Mouse (Mus musculus) neural tube, embryonic 14.5 days (tissue): ENCODE measurements around the gene Spty2d1. TPM values are rescaled to one million over a fixed set of nuclear protein-coding genes. Genes with fewer than 3 reads are reported as not detected.
"Not testable (repeated sequence)": the region's sequence is repeated elsewhere in the genome, so short reads cannot be mapped to it uniquely, and the experiment has no call there.

Experiments used
- ATAC-seq: fragments of 200-750 bp; cut with Nextera tagmentation; 2 replicates; pipeline ENCODE4 v1.8.0; 2017; ENCODE audit warnings: low read depth, mild to moderate bottlenecking, moderate TSS enrichment, moderate library complexity
- H3K27ac ChIP-seq: fragments of 300-500 bp; sonication (generic); 2 replicates; pipeline ENCODE4 v1.5.1; 2014; ENCODE audit warnings: low read depth, mild to moderate bottlenecking, control low read depth, low read length, moderate library complexity, mixed read lengths
- H3K27me3 ChIP-seq: fragments of 300-500 bp; sonication (generic); 2 replicates; pipeline ENCODE4 v1.6.1; 2014; ENCODE audit warnings: low read length; ENCODE audit not compliant: control insufficient read depth, insufficient read depth
- H3K36me3 ChIP-seq: fragments of 300-500 bp; sonication (generic); 2 replicates; pipeline ENCODE4 v1.6.1; 2014; ENCODE audit warnings: low read length, mixed read lengths; ENCODE audit not compliant: control insufficient read depth, insufficient read depth
- H3K4me1 ChIP-seq: fragments of 300-500 bp; sonication (generic); 2 replicates; pipeline ENCODE4 v1.6.1; 2014; ENCODE audit warnings: low read length; ENCODE audit not compliant: control insufficient read depth, insufficient read depth
- H3K4me2 ChIP-seq: fragments of 300-500 bp; sonication (generic); 2 replicates; pipeline ENCODE4 v1.6.1; 2014; ENCODE audit warnings: mild to moderate bottlenecking, low read depth, low read length, control low read depth
- H3K4me3 ChIP-seq: fragments of 300-500 bp; sonication (generic); 2 replicates; pipeline ENCODE4 v1.5.1; 2014; ENCODE audit warnings: low read depth, low read length, control low read depth, mixed read lengths
- H3K9ac ChIP-seq: fragments of 300-500 bp; sonication (generic); replicated peaks from 2 replicates; pipeline ENCODE4 v1.6.1; 2014; ENCODE audit warnings: low read depth, mild to moderate bottlenecking, control low read depth, low read length, mixed read lengths
- H3K9me3 ChIP-seq: fragments of 300-500 bp; sonication (generic); 2 replicates; pipeline ENCODE4 v1.6.1; 2016; ENCODE audit warnings: low read length; ENCODE audit not compliant: control insufficient read depth
- WGBS: fragments of 180-500 bp; shearing (Covaris S2); extraction: QIAGEN DNeasy Blood & Tissue Kit; methylation state at CpG from one replicate; pipeline ENCODE4 v1.1.7; 2014; 5-methylcytosine and 5-hydroxymethylcytosine counted together
- polyA plus RNA-seq: library from polyadenylated mRNA; unstranded; fragments of >200 nt; fragmentation: Nextera tagmentation; extraction: Ambion mirVana; gene quantifications from 2 replicates; pipeline ENCODE4 v1.2.1, GENCODE M21; 2014

Gene Spty2d1
- polyA plus RNA-seq, 1 experiment from 2014 or later: 7.1 TPM

DNA sequence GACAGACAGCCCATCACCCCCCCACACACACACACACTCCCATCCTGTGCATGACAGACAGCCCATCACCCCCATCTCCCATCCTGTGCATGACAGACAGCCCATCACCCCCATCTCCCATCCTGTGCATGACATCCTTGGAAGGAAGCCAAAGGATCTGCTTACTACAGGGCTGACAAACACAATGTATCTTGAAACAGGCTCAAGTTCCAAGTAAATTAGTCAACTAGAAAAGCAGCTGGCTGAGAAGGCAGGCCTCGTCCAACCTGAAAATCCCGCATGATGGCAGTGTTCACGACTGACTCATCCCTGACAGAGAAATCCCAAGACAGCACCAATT is 7.6 kb downstream of the Spty2d1 start:
- H3K4me3 ChIP-seq: no peak overlapping the region
- peaks cover 17% of the 10 kb centered on the region for H3K36me3 ChIP-seq
- peak; percentile 83; the same call in 1 of the 2 replicates for ATAC-seq
- 45% methylated on average over 3 of the region's 3 CpGs for WGBS
- H3K4me1 ChIP-seq: peaks cover 14% of the 10 kb centered on the region
- no peak overlapping the region for H3K4me2 ChIP-seq
- H3K9me3 ChIP-seq: no peaks in the 10 kb centered on the region
- H3K9ac ChIP-seq: no peak overlapping the region
- H3K27me3 ChIP-seq: no peaks in the 10 kb centered on the region
- no peak overlapping the region for H3K27ac ChIP-seq

DNA sequence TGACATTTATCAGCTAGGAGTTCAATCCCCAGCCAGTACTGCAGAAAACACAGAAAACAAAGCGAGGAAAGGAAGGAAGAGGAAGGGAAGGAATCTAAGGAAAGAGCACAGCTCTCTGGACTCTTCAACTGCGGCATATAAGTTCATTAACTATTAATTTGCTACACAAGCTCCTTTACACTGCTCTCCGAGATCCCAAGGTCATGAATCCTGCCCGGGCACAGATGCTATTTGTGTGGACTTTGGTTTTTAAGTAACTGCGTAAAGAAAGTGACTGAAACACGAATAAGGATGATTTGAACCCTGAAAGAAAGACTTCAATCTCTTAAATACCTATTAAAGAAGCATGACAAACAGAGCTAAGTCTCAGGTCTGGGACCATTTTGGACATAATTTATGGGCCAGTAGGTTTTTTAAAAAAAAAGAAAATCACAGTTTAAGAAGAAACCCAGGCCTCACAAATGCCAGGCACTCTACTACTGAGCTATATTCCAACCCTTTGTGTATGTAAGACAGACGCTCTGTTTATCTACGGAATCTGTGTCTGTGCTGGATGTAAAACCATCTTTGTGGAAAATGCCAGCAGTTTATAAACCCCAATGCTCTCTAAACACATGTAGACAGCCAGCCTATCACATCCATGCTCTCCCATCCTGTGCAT is 8.1 kb downstream of the Spty2d1 start:
- Histone ChIP-seq H3K4me1 (peaks cover 14% of the 10 kb centered on the region), H3K27me3 (no peaks in the 10 kb centered on the region), H3K4me2 (no peak overlapping the region), H3K36me3 (peaks cover 22% of the 10 kb centered on the region), H3K27ac (no peak overlapping the region), H3K9me3 (no peaks in the 10 kb centered on the region), H3K9ac (no peak overlapping the region), H3K4me3 (no peak overlapping the region)
- no peak for ATAC-seq
- WGBS: 72% methylated on average over 8 of the region's 8 CpGs

DNA sequence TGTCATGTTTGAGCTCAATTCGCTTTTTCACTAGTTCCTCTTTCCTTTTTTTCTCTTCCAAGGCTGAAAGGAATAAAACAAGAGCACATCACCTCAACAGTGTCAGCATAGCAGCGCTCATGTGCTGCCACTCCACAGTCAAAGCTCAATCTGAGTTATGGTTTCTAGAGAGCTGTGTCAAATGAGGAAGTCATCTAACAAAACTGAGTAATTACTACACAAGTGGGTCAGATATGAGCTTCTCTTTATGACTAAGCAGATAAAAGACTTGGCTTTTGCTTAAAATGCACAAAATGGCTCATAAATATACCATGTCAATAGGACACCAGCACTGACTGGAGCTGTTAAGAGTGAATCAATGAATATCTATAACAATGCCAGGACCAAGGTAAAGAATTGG is 9.3 kb downstream of the Spty2d1 start:
- H3K36me3 ChIP-seq: peaks cover 30% of the 10 kb centered on the region
- 87% methylated on average over 2 of the region's 2 CpGs for WGBS

DNA sequence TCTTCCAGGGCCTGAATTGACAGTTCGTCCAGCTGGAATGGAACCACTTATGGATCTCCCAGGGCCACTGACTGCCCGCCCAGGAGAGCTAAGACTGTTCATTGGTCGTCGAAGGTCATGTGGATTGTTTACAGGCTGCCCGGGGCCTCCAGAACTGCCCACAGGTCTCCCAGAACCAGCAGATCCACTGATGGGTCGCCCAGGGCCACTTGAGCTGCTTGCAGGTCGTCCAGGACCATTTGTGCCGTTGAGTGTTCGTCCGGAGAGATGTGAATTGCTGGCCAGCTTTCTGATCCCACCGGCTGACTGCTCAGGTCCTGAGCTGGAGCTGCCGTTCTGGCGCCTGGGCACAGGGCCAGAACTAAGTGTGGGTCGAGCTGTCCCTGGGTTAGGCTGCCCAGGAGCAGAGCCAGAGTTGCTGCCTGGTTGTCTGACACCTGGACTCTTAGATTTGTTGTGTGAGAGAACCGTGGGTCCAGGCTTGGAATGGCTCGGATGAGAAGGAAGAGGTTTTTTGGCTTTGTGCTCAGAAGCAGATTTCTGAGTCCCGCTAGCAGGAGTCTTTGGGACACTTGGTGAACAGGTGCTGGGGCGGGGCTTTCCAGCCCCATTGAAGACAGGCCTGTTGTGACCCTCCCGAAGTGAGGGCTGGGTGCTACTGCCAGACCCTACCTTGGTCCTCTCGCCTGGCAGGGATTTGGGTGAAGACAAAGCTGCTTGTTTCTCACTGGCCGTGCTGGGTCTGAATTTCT is 10.4 kb downstream of the Spty2d1 start:
- no peak for ATAC-seq
- no peaks in the 10 kb centered on the region for H3K27me3 ChIP-seq
- no peak overlapping the region for H3K4me3 ChIP-seq
- WGBS: 89% methylated on average over 21 of the region's 21 CpGs
- H3K9ac ChIP-seq: no peak overlapping the region
- H3K36me3 ChIP-seq: peaks cover 41% of the 10 kb centered on the region
- H3K4me2 ChIP-seq: no peak overlapping the region
- no peaks in the 10 kb centered on the region for H3K9me3 ChIP-seq
- no peak overlapping the region for H3K27ac ChIP-seq
- peaks cover 6% of the 10 kb centered on the region for H3K4me1 ChIP-seq

More for the DNA sequence above, 9.3 kb downstream of the Spty2d1 start:
- no peak overlapping the region for H3K4me3 ChIP-seq
- ATAC-seq: no peak
- H3K4me2 ChIP-seq: no peak overlapping the region
- peaks cover 12% of the 10 kb centered on the region for H3K4me1 ChIP-seq
- H3K27me3 ChIP-seq: no peaks in the 10 kb centered on the region
- no peak overlapping the region for H3K9ac ChIP-seq
- H3K27ac ChIP-seq: no peak overlapping the region
- H3K9me3 ChIP-seq: no peaks in the 10 kb centered on the region

DNA sequence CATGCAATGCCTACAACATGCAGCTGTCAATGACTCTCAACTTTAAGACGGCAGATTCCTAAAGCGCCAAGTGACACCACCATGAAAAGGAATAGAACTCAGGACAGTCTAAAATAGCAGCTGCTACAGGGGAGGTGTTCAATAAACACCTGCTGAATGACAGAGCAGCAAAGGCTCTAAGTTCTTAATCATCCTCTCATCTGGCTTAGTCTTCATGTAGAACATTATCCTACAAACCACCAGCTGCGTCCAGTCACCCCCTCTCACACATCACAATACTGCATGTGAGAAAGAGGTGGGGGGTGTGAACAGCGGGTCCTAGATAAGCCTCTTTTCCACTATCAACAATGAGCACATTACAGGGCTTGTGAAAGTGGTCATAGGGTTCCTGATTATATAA is 11.2 kb downstream of the Spty2d1 start:
- ATAC-seq: no peak
- Histone ChIP-seq H3K4me3 (no peak overlapping the region), H3K36me3 (peaks cover 47% of the 10 kb centered on the region), H3K27me3 (no peaks in the 10 kb centered on the region), H3K27ac (no peak overlapping the region), H3K9me3 (no peaks in the 10 kb centered on the region), H3K9ac (no peak overlapping the region), H3K4me1 (no peaks in the 10 kb centered on the region), H3K4me2 (no peak overlapping the region)
- 95% methylated on average over 4 of the region's 4 CpGs for WGBS

DNA sequence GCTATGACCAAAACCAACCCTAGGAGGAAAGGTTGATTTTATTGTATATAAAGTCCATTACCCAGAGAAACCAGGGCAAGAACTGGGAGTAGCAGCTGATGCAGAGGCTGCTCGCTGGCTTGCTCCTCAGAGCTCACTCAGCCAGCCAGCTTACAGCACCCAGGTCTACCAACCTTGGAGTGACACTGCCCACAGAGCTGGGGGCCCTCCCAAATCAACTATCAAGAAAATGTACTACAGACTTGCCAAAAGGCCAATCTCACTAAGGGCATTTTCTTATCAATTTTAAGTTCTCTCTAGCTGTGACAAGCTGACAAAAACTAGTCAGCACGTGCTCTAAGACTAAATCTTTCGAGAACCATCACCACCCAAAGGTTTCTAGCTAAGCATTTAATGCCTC is 12.7 kb downstream of the Spty2d1 start:
- H3K9me3 ChIP-seq: no peaks in the 10 kb centered on the region
- H3K27me3 ChIP-seq: no peaks in the 10 kb centered on the region
- H3K9ac ChIP-seq: no peak overlapping the region
- peaks cover 52% of the 10 kb centered on the region for H3K36me3 ChIP-seq
- no peak overlapping the region for H3K27ac ChIP-seq
- WGBS: 92% methylated on average over 3 of the region's 3 CpGs
- H3K4me2 ChIP-seq: no peak overlapping the region
- no peaks in the 10 kb centered on the region for H3K4me1 ChIP-seq
- no peak overlapping the region for H3K4me3 ChIP-seq
- ATAC-seq: no peak

DNA sequence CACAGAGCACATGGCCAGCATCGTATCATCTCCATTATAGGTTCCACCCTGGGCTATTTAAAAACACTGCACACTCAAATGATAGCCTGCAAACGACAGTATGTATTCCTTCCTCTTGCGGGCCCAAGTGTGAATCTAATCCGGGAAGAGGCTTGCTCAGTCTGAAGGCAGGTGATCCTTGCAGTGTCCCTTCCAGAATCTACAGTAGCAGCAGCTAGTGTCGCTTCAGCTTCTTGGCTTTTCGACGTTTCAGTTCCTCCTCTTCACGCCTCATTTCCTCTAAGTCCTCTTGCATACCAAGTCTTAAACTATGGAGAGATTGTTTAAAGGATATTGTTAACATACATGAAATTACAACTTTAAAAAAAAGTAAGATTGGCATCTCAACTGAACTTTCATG is 15.1 kb downstream of the Spty2d1 start:
- Histone ChIP-seq H3K36me3 (peaks cover 48% of the 10 kb centered on the region), H3K4me2 (no peak overlapping the region), H3K4me3 (no peak overlapping the region), H3K27me3 (no peaks in the 10 kb centered on the region), H3K9me3 (no peaks in the 10 kb centered on the region), H3K4me1 (no peaks in the 10 kb centered on the region), H3K9ac (no peak overlapping the region), H3K27ac (no peak overlapping the region)
- no peak for ATAC-seq
- WGBS: 79% methylated on average over 8 of the region's 8 CpGs

DNA sequence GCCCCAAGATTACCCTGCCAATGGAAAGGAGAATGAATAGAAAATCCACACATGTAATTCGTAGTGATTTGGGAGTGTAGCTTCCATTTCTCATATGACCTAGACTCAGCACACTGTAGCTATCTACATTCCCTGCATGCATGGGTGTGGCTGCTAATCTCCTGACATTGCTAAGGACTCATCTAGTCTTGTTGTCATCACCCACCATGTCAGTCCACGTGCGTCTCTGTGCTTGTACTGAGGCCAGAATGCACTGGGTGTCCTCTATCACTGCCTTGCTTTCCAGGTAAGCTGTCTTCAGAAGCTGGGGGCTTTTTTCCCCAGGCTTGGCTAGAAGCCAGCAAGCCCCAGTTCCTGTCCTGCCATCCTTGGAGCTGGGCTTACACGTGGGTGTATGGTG is 18.8 kb downstream of the Spty2d1 start:
- WGBS: 78% methylated on average over 4 of the region's 4 CpGs
- not testable (repeated sequence) for H3K9ac ChIP-seq

DNA sequence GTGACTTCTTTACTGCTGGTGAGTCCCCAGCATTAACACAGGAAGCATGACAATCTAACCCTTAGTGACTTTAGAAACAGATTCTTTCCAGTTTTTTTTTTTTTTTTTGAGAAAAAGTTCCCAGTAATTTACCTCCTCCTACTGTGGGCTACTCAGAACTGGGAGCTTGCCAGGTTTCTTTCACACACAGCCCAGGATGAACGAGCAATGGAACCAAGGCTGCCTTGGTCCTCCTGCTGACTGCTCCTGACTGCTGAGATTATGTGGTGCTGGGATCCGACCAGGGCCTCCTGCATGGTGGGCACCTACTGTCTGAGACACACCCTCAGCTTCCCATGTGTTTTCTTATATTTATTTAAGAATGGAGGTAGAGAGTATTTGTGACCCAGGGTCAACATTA is 21.1 kb downstream of the Spty2d1 start:
- 62% methylated on average over 2 of the region's 2 CpGs for WGBS

More for the DNA sequence above, 18.8 kb downstream of the Spty2d1 start:
- not testable (repeated sequence) for ATAC-seq, H3K27ac ChIP-seq, H3K4me3 ChIP-seq, H3K27me3 ChIP-seq, H3K9me3 ChIP-seq, H3K4me1 ChIP-seq, H3K4me2 ChIP-seq
- peaks cover 27% of the 10 kb centered on the region for H3K36me3 ChIP-seq

More for the DNA sequence above, 21.1 kb downstream of the Spty2d1 start:
- Histone ChIP-seq H3K4me1 (no peaks in the 10 kb centered on the region), H3K9me3 (no peaks in the 10 kb centered on the region), H3K27me3 (no peaks in the 10 kb centered on the region), H3K27ac (no peak overlapping the region), H3K36me3 (peaks cover 6% of the 10 kb centered on the region; the same call in 1 of the 2 replicates), H3K4me2 (no peak overlapping the region), H3K4me3 (no peak overlapping the region), H3K9ac (no peak overlapping the region)
- no peak for ATAC-seq
